Mouse (Mus musculus): ENCODE results near the gene Lyrm9. TPM values are rescaled to one million over a fixed set of nuclear protein-coding genes. Genes with fewer than 3 reads are reported as not detected.
"Not testable (repeated sequence)": the region's sequence is repeated elsewhere in the genome, so short reads cannot be mapped to it uniquely, and the experiment has no call there.

The Lyrm9 gene
- polyA plus RNA-seq, 1 experiment from 2014 or later: 20.4 TPM

DNA sequence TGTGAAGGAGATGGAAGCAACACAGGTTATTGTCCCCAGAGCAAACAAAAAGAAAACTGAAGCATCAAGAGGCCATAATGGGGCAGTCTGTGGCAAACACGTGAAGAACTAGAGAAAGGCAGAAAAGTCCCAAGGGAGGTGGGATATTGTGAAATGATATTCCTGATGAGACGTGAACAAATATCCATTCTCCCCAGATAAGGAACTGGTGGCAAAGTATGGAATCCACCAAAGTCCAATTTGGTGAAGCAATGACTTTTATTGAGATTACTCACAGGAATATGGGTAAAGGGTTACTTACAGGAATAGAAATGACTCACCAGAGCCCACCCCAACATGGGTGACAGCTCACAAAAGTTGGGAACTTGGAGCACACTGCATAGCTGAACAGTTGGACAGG, 38.9 kb downstream of the Lyrm9 start:
- WGBS: 48% methylated on average over 2 of the region's 2 CpGs
- ATAC-seq: peak; percentile 52
- H3K27me3 ChIP-seq (replicated peaks; ENCODE audit: control insufficient read depth, insufficient read depth, low read length): no peaks in the 10 kb centered on the region
- H3K4me3 ChIP-seq (ENCODE audit: low read depth, low read length): no peak overlapping the region
- H3K9me3 ChIP-seq (ENCODE audit: control insufficient read depth): no peaks in the 10 kb centered on the region
- no peaks in the 10 kb centered on the region for H3K36me3 ChIP-seq (ENCODE audit: control insufficient read depth, insufficient read depth)
- H3K4me1 ChIP-seq (replicated peaks; ENCODE audit: control insufficient read depth, insufficient read depth, low read length): no peaks in the 10 kb centered on the region
- no peak overlapping the region for H3K9ac ChIP-seq (ENCODE audit: low read depth, low read length)
- no peak overlapping the region for H3K4me2 ChIP-seq (replicated peaks; ENCODE audit: low read depth)
- H3K27ac ChIP-seq (ENCODE audit: low read depth, low read length): no peak overlapping the region
- no peak for TF ChIP-seq CTCF (IDR thresholded peaks at IDR 0.05; ENCODE audit: low read depth)

DNA sequence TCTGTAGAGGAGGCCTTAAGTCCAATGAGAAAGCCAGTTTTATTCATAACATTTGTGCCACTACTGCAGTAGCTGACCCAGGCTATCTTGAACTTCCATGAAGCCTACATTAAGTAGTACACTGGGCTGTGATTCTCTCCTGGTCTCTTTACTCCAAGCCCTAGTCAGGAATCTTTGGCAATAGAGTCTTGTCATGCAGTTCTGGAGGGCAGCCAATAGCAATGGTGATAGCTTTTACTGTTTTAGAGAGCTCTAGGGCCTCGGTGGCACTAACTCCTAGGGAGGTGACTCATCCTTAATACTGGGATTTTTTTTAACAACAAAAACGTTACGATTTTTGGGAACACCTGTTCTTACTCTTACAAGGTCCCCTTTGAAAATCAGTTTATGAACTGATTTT, 40.1 kb downstream of the Lyrm9 start:
- no peak for TF ChIP-seq CTCF (IDR thresholded peaks at IDR 0.05; ENCODE audit: low read depth)
- Histone ChIP-seq H3K4me1 (replicated peaks; ENCODE audit: control insufficient read depth, insufficient read depth, low read length) (no peaks in the 10 kb centered on the region), H3K27me3 (replicated peaks; ENCODE audit: control insufficient read depth, insufficient read depth, low read length) (no peaks in the 10 kb centered on the region), H3K9ac (ENCODE audit: low read depth, low read length) (no peak overlapping the region), H3K4me3 (ENCODE audit: low read depth, low read length) (no peak overlapping the region), H3K36me3 (ENCODE audit: control insufficient read depth, insufficient read depth) (no peaks in the 10 kb centered on the region), H3K27ac (ENCODE audit: low read depth, low read length) (no peak overlapping the region), H3K4me2 (replicated peaks; ENCODE audit: low read depth) (no peak overlapping the region), H3K9me3 (ENCODE audit: control insufficient read depth) (no peaks in the 10 kb centered on the region)
- WGBS: 52% methylated on average over 3 of the region's 3 CpGs
- ATAC-seq: no peak

DNA sequence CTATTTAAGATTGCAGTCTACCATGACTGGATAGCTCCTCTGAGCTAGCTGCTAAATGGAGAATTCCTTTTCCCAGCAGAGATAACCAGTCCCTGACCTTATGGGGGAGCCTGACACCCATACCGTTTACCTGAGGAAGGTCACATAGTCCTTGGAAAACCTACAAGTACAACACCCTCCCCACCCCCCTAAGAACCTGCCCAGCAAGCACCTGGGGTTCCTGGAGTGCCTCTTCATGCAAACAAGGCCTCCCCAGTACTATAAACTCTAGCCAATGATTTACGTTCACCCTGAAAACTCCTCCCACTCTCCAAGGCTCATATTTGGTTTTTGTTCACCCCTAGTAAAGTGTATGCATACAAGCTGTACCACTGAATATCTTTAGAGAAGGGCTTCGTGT, 41.3 kb downstream of the Lyrm9 start:
- Histone ChIP-seq H3K9me3 (ENCODE audit: control insufficient read depth) (no peaks in the 10 kb centered on the region), H3K9ac (ENCODE audit: low read depth, low read length) (no peak overlapping the region), H3K4me1 (replicated peaks; ENCODE audit: control insufficient read depth, insufficient read depth, low read length) (no peaks in the 10 kb centered on the region), H3K27ac (ENCODE audit: low read depth, low read length) (no peak overlapping the region; the same call in 1 of the 2 replicates), H3K4me2 (replicated peaks; ENCODE audit: low read depth) (no peak overlapping the region), H3K27me3 (replicated peaks; ENCODE audit: control insufficient read depth, insufficient read depth, low read length) (no peaks in the 10 kb centered on the region), H3K36me3 (ENCODE audit: control insufficient read depth, insufficient read depth) (no peaks in the 10 kb centered on the region), H3K4me3 (ENCODE audit: low read depth, low read length) (no peak overlapping the region)
- no peak for TF ChIP-seq CTCF (IDR thresholded peaks at IDR 0.05; ENCODE audit: low read depth)
- peak; percentile 75 for ATAC-seq
- WGBS: 31% methylated on average over 3 of the region's 3 CpGs

DNA sequence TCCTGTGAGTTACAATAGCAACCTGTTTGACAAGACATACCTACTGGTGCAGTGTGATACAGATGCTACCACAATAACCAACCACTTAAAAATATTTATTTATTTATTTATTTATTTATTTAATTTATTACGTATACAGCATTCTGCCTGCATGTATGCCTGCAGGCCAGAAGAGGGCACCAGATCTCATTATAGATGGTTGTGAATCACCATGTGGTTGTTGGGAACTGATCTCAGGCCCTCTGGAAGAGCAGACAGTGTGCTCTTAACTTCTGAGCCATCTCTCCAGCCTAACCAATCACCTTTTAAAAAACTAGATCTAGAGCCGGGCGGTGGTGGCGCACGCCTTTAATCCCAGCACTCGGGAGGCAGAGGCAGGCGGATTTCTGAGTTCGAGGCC, 42.8 kb downstream of the Lyrm9 start:
- not testable (repeated sequence) for H3K4me3 ChIP-seq (ENCODE audit: low read depth, low read length); H3K4me1 ChIP-seq (replicated peaks; ENCODE audit: control insufficient read depth, insufficient read depth, low read length); H3K27ac ChIP-seq (ENCODE audit: low read depth, low read length); H3K9ac ChIP-seq (ENCODE audit: low read depth, low read length); H3K9me3 ChIP-seq (ENCODE audit: control insufficient read depth); H3K4me2 ChIP-seq (replicated peaks; ENCODE audit: low read depth); ATAC-seq; H3K27me3 ChIP-seq (replicated peaks; ENCODE audit: control insufficient read depth, insufficient read depth, low read length); H3K36me3 ChIP-seq (ENCODE audit: control insufficient read depth, insufficient read depth)
- TF ChIP-seq CTCF (IDR thresholded peaks at IDR 0.05; ENCODE audit: low read depth): 0 out of 2 replicates have a peak, but pooled peaks have one; percentile 13
- 95% methylated on average over 8 of the region's 8 CpGs for WGBS

DNA sequence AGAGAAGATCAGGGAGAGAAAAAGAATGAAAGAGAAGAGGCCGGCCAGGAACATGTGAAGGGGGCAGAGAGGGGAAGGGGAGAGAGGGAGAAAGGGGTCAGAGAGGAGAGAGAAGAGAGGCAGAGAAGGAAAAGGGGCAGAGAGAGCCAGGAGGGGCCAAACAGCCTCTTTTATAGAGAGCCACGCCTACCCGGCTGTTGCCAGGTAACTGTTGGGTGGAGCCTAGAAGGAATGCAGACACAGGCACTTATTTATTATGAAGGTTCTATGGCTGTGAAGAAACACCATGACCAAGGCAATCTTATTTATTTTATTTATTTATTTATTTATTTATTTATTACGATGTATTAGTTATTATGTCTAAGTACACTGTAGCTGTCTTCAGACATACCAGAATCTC, 44.5 kb downstream of the Lyrm9 start:
- Histone ChIP-seq H3K9me3 (ENCODE audit: control insufficient read depth) (no peaks in the 10 kb centered on the region), H3K4me2 (replicated peaks; ENCODE audit: low read depth) (no peak overlapping the region), H3K27me3 (replicated peaks; ENCODE audit: control insufficient read depth, insufficient read depth, low read length) (no peaks in the 10 kb centered on the region), H3K27ac (ENCODE audit: low read depth, low read length) (no peak overlapping the region), H3K4me3 (ENCODE audit: low read depth, low read length) (no peak overlapping the region), H3K36me3 (ENCODE audit: control insufficient read depth, insufficient read depth) (no peaks in the 10 kb centered on the region), H3K4me1 (replicated peaks; ENCODE audit: control insufficient read depth, insufficient read depth, low read length) (no peaks in the 10 kb centered on the region), H3K9ac (ENCODE audit: low read depth, low read length) (no peak overlapping the region)
- TF ChIP-seq CTCF (IDR thresholded peaks at IDR 0.05; ENCODE audit: low read depth): no peak
- 76% methylated on average over 4 of the region's 4 CpGs for WGBS
- ATAC-seq: no peak

DNA sequence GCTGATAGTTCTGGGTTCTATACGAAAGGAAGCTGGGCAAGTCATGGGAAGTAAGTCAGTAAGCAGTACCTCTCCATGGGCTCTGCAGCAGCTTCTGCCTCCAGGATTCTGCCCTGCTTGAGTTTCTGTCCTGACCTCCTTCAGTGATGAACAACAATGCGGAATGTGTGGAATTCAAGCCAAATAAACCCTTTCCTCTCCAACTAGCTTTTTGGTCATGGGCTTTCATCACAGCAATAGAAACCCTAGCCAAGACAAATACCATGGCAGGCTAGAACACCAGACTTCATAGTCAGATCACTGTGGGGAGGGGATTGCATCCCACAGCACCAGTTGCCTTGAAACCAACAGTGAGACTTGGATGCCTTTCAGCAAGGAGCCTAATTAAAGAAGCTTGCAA, 46.4 kb downstream of the Lyrm9 start:
- no peak for TF ChIP-seq CTCF (IDR thresholded peaks at IDR 0.05; ENCODE audit: low read depth)
- no peaks in the 10 kb centered on the region for H3K36me3 ChIP-seq (ENCODE audit: control insufficient read depth, insufficient read depth)
- ATAC-seq: no peak

GRCm38 (mm10) chr11:78879727-78880126, 53.3 kb downstream of the Lyrm9 start:
- no peak overlapping the region for H3K4me2 ChIP-seq (replicated peaks; ENCODE audit: low read depth)
- H3K9ac ChIP-seq (ENCODE audit: low read depth, low read length): no peak overlapping the region
- H3K36me3 ChIP-seq (ENCODE audit: control insufficient read depth, insufficient read depth): no peaks in the 10 kb centered on the region
- peak; percentile 77 for ATAC-seq
- H3K4me1 ChIP-seq (replicated peaks; ENCODE audit: control insufficient read depth, insufficient read depth, low read length): no peaks in the 10 kb centered on the region
- WGBS: 43% methylated on average over 3 of the region's 3 CpGs
- 0 out of 2 replicates have a peak overlapping the region, but pooled peaks have one; percentile 46 for H3K27ac ChIP-seq (ENCODE audit: low read depth, low read length)
- H3K4me3 ChIP-seq (ENCODE audit: low read depth, low read length): no peak overlapping the region
- no peaks in the 10 kb centered on the region for H3K27me3 ChIP-seq (replicated peaks; ENCODE audit: control insufficient read depth, insufficient read depth, low read length)
- TF ChIP-seq CTCF (IDR thresholded peaks at IDR 0.05; ENCODE audit: low read depth): no peak
- H3K9me3 ChIP-seq (ENCODE audit: control insufficient read depth): no peaks in the 10 kb centered on the region

More for the DNA sequence above, 46.4 kb downstream of the Lyrm9 start:
- Histone ChIP-seq H3K9ac (ENCODE audit: low read depth, low read length) (no peak overlapping the region), H3K4me3 (ENCODE audit: low read depth, low read length) (no peak overlapping the region), H3K27ac (ENCODE audit: low read depth, low read length) (no peak overlapping the region), H3K4me1 (replicated peaks; ENCODE audit: control insufficient read depth, insufficient read depth, low read length) (no peaks in the 10 kb centered on the region), H3K4me2 (replicated peaks; ENCODE audit: low read depth) (no peak overlapping the region), H3K9me3 (ENCODE audit: control insufficient read depth) (no peaks in the 10 kb centered on the region), H3K27me3 (replicated peaks; ENCODE audit: control insufficient read depth, insufficient read depth, low read length) (no peaks in the 10 kb centered on the region)
- 57% methylated on average over 2 of the region's 2 CpGs for WGBS

All from intestine, postnatal 0 days (tissue).